9 mouse cellular contexts compared by ENCODE assay signal in genomic region chr4:129086078-129086477, GRCm38 (mm10). TPM values are rescaled to one million over a fixed set of nuclear protein-coding genes. Genes with fewer than 3 reads are reported as not detected.
DNase-seq lines count a peak whose midpoint lies in the region; ATAC-seq lines count a peak whose summit lies in the region.
"Had no signal": no experiment of that assay in that cellular context is flagged by ENCODE, and none has a peak within 500 bp of the region (broad histone marks: within the 10 kb centered on the region; RNA-seq: fewer than 3 reads in every experiment).

No protein-coding gene starts in this region.

- H3K9me3 ChIP-seq in midbrain, embryonic 10.5 days (replicated peaks): no peaks in the 10 kb centered on the region
- no peaks in the 10 kb centered on the region for H3K9me3 ChIP-seq in midbrain, embryonic 16.5 days (replicated peaks; ENCODE audit: control insufficient read depth, low read length, poor library complexity, severe bottlenecking)
- H3K9me3 ChIP-seq in embryonic facial prominence, embryonic 13.5 days: no peaks in the 10 kb centered on the region
- H3K9me3 ChIP-seq in hindbrain, embryonic 12.5 days (replicated peaks): no peaks in the 10 kb centered on the region
- no peaks in the 10 kb centered on the region for H3K9me3 ChIP-seq in midbrain, embryonic 11.5 days (ENCODE audit: control insufficient read depth, low read length)
- H3K9me3 ChIP-seq: megakaryocyte, embryonic 14.5 days had no signal

- ATAC-seq in midbrain, embryonic 16.5 days: no peak
- peak; percentile 59; the same call in 1 of the 2 replicates for ATAC-seq in embryonic facial prominence, embryonic 13.5 days (ENCODE audit: insufficient number of reproducible peaks, insufficient read depth, low FRiP score, low TSS enrichment, low read depth)
- 0 out of 2 replicates have a peak, but pooled peaks have one; percentile 29 for ATAC-seq in hindbrain, embryonic 12.5 days (ENCODE audit: low FRiP score)
- ATAC-seq in midbrain, embryonic 11.5 days (ENCODE audit: low FRiP score): 0 out of 2 replicates have a peak, but pooled peaks have one; percentile 24

- no peaks in the 10 kb centered on the region for H3K4me1 ChIP-seq in midbrain, embryonic 10.5 days
- H3K4me1 ChIP-seq in midbrain, embryonic 16.5 days (ENCODE audit: control insufficient read depth, insufficient read depth, low read length): no peaks in the 10 kb centered on the region
- H3K4me1 ChIP-seq in embryonic facial prominence, embryonic 13.5 days: no peaks in the 10 kb centered on the region
- H3K4me1 ChIP-seq in hindbrain, embryonic 12.5 days: no peaks in the 10 kb centered on the region
- H3K4me1 ChIP-seq in midbrain, embryonic 11.5 days (ENCODE audit: control insufficient read depth, insufficient read depth, low read length): no peaks in the 10 kb centered on the region

- H3K27ac ChIP-seq in midbrain, embryonic 10.5 days (replicated peaks): no peak overlapping the region
- H3K27ac ChIP-seq in midbrain, embryonic 16.5 days (ENCODE audit: low read length): no peak overlapping the region
- no peak overlapping the region for H3K27ac ChIP-seq in embryonic facial prominence, embryonic 13.5 days
- no peak overlapping the region for H3K27ac ChIP-seq in hindbrain, embryonic 12.5 days
- H3K27ac ChIP-seq in midbrain, embryonic 11.5 days (ENCODE audit: low read depth, low read length): no peak overlapping the region

- no peak overlapping the region for H3K9ac ChIP-seq in midbrain, embryonic 16.5 days (ENCODE audit: low read depth, low read length)
- no peak overlapping the region for H3K9ac ChIP-seq in embryonic facial prominence, embryonic 13.5 days
- H3K9ac ChIP-seq in hindbrain, embryonic 12.5 days: no peak overlapping the region
- H3K9ac ChIP-seq in midbrain, embryonic 11.5 days (ENCODE audit: low read length): no peak overlapping the region

- WGBS in midbrain, embryonic 10.5 days: 29% methylated on average over 8 of the region's 8 CpGs
- 27% methylated on average over 8 of the region's 8 CpGs for WGBS in midbrain, embryonic 16.5 days
- 26% methylated on average over 8 of the region's 8 CpGs for WGBS in embryonic facial prominence, embryonic 13.5 days
- 24% methylated on average over 8 of the region's 8 CpGs for WGBS in hindbrain, embryonic 12.5 days
- WGBS in midbrain, embryonic 11.5 days: 30% methylated on average over 8 of the region's 8 CpGs

- peak; percentile 61 for DNase-seq in midbrain, embryonic 10.5 days (ENCODE audit: low spot score)
- DNase-seq in adrenal gland, postnatal 36 days: peak; percentile 56 to 73
- peak; percentile 60 to 73 for DNase-seq in layer of hippocampus, postnatal 14 days (ENCODE audit: low spot score in 2 of 2)
- peak; percentile 99 for DNase-seq in midbrain, embryonic 11.5 days (ENCODE audit: low spot score, missing footprints)
- peak; percentile 43 to 58 for DNase-seq in spleen, postnatal 36 days (ENCODE audit: low spot score in 2 of 2)

- H3K4me3 ChIP-seq in midbrain, embryonic 10.5 days: no peak overlapping the region
- H3K4me3 ChIP-seq in midbrain, embryonic 16.5 days (ENCODE audit: low read depth, low read length): no peak overlapping the region
- no peak overlapping the region for H3K4me3 ChIP-seq in embryonic facial prominence, embryonic 13.5 days
- H3K4me3 ChIP-seq in hindbrain, embryonic 12.5 days: no peak overlapping the region
- no peak overlapping the region for H3K4me3 ChIP-seq in midbrain, embryonic 11.5 days (ENCODE audit: low read depth, low read length)
- H3K4me3 ChIP-seq: megakaryocyte, embryonic 14.5 days had no signal

- no peaks in the 10 kb centered on the region for H3K27me3 ChIP-seq in midbrain, embryonic 10.5 days (ENCODE audit: low read depth, poor library complexity, severe bottlenecking)
- H3K27me3 ChIP-seq in midbrain, embryonic 16.5 days (ENCODE audit: control insufficient read depth, insufficient read depth, low read depth, low read length): no peaks in the 10 kb centered on the region
- no peaks in the 10 kb centered on the region for H3K27me3 ChIP-seq in embryonic facial prominence, embryonic 13.5 days
- H3K27me3 ChIP-seq in hindbrain, embryonic 12.5 days: no peaks in the 10 kb centered on the region
- H3K27me3 ChIP-seq in midbrain, embryonic 11.5 days (ENCODE audit: control insufficient read depth, insufficient read depth, low read length): no peaks in the 10 kb centered on the region

- no peak overlapping the region for H3K4me2 ChIP-seq in midbrain, embryonic 16.5 days (ENCODE audit: low read length)
- no peak overlapping the region for H3K4me2 ChIP-seq in embryonic facial prominence, embryonic 13.5 days
- H3K4me2 ChIP-seq in hindbrain, embryonic 12.5 days (replicated peaks): no peak overlapping the region
- H3K4me2 ChIP-seq in midbrain, embryonic 11.5 days: no peak overlapping the region

- H3K36me3 ChIP-seq in midbrain, embryonic 10.5 days: peaks cover 36% of the 10 kb centered on the region
- H3K36me3 ChIP-seq in midbrain, embryonic 16.5 days (ENCODE audit: control insufficient read depth, insufficient read depth, low read length): peaks cover 17% of the 10 kb centered on the region; the same call in 1 of the 2 replicates
- H3K36me3 ChIP-seq in embryonic facial prominence, embryonic 13.5 days: peaks cover 27% of the 10 kb centered on the region
- peaks cover 16% of the 10 kb centered on the region for H3K36me3 ChIP-seq in hindbrain, embryonic 12.5 days
- H3K36me3 ChIP-seq in midbrain, embryonic 11.5 days (ENCODE audit: control insufficient read depth, insufficient read depth, low read length): no peaks in the 10 kb centered on the region

RNA-seq across cellular contexts. Expression of gene Tmem54, which starts 19.3 kb away (rescaled TPM):
- 1.0 and 2.1 TPM in 2 replicates for polyA plus RNA-seq in midbrain, embryonic 10.5 days (2016; fragmentation: Nextera tagmentation; extraction: Ambion mirVana)
- polyA plus RNA-seq in midbrain, embryonic 16.5 days (2015; fragmentation: Nextera tagmentation; extraction: Ambion mirVana): not detected in 2 replicates
- not detected for total RNA-seq in adrenal gland, postnatal 36 days (2021)
- 10.6 and 11.3 TPM in 2 replicates for polyA plus RNA-seq in embryonic facial prominence, embryonic 13.5 days (2015; fragmentation: Nextera tagmentation; extraction: Ambion mirVana)
- polyA plus RNA-seq in hindbrain, embryonic 12.5 days (2016; fragmentation: Nextera tagmentation; extraction: Ambion mirVana): 1.1 and 1.7 TPM in 2 replicates
- total RNA-seq in layer of hippocampus, postnatal 14 days (2021): not detected
- polyA plus RNA-seq in midbrain, embryonic 11.5 days (2014; fragmentation: Nextera tagmentation; extraction: Ambion mirVana): 0.20 and 0.43 TPM in 2 replicates

RNA-seq across cellular contexts. Expression of gene Rnf19b, which starts 28.0 kb away (rescaled TPM):
- polyA plus RNA-seq in midbrain, embryonic 10.5 days (2016; fragmentation: Nextera tagmentation; extraction: Ambion mirVana): 7.1 and 9.0 TPM in 2 replicates
- 31.4 and 37.5 TPM in 2 replicates for polyA plus RNA-seq in midbrain, embryonic 16.5 days (2015; fragmentation: Nextera tagmentation; extraction: Ambion mirVana)
- total RNA-seq in adrenal gland, postnatal 36 days (2021): 10 to 100 TPM; 41.1 to 45.6 TPM
- 9.1 and 9.5 TPM in 2 replicates for polyA plus RNA-seq in embryonic facial prominence, embryonic 13.5 days (2015; fragmentation: Nextera tagmentation; extraction: Ambion mirVana)
- 17.7 and 20.4 TPM in 2 replicates for polyA plus RNA-seq in hindbrain, embryonic 12.5 days (2016; fragmentation: Nextera tagmentation; extraction: Ambion mirVana)
- 10 to 100 TPM; 51.9 to 54.0 TPM for total RNA-seq in layer of hippocampus, postnatal 14 days (2021)
- polyA plus RNA-seq in midbrain, embryonic 11.5 days (2014; fragmentation: Nextera tagmentation; extraction: Ambion mirVana): 8.7 and 9.3 TPM in 2 replicates

RNA-seq across cellular contexts. Expression of gene Hpca, which starts 35.8 kb away (rescaled TPM):
- 1.4 and 2.4 TPM in 2 replicates for polyA plus RNA-seq in midbrain, embryonic 10.5 days (2016; fragmentation: Nextera tagmentation; extraction: Ambion mirVana)
- polyA plus RNA-seq in midbrain, embryonic 16.5 days (2015; fragmentation: Nextera tagmentation; extraction: Ambion mirVana): 85.5 and 130 TPM in 2 replicates
- 1 to 10 TPM; 1.2 to 1.3 TPM for total RNA-seq in adrenal gland, postnatal 36 days (2021)
- polyA plus RNA-seq in embryonic facial prominence, embryonic 13.5 days (2015; fragmentation: Nextera tagmentation; extraction: Ambion mirVana): 2.7 and 3.1 TPM in 2 replicates
- polyA plus RNA-seq in hindbrain, embryonic 12.5 days (2016; fragmentation: Nextera tagmentation; extraction: Ambion mirVana): 8.8 and 12.1 TPM in 2 replicates
- total RNA-seq in layer of hippocampus, postnatal 14 days (2021): 1,000 to 10,000 TPM; 1,833 to 1,912 TPM
- polyA plus RNA-seq in midbrain, embryonic 11.5 days (2014; fragmentation: Nextera tagmentation; extraction: Ambion mirVana): 2.0 and 2.3 TPM in 2 replicates

RNA-seq across cellular contexts. Expression of gene Fndc5, which starts 50.7 kb away (rescaled TPM):
- 0.50 and 0.78 TPM in 2 replicates for polyA plus RNA-seq in midbrain, embryonic 10.5 days (2016; fragmentation: Nextera tagmentation; extraction: Ambion mirVana)
- 5.9 and 6.2 TPM in 2 replicates for polyA plus RNA-seq in midbrain, embryonic 16.5 days (2015; fragmentation: Nextera tagmentation; extraction: Ambion mirVana)
- total RNA-seq in adrenal gland, postnatal 36 days (2021): 1 to 10 TPM; 2.2 to 7.2 TPM
- polyA plus RNA-seq in embryonic facial prominence, embryonic 13.5 days (2015; fragmentation: Nextera tagmentation; extraction: Ambion mirVana): 4.7 and 4.8 TPM in 2 replicates
- polyA plus RNA-seq in hindbrain, embryonic 12.5 days (2016; fragmentation: Nextera tagmentation; extraction: Ambion mirVana): 3.9 and 6.2 TPM in 2 replicates
- 10 to 100 TPM; 70.9 to 75.6 TPM for total RNA-seq in layer of hippocampus, postnatal 14 days (2021)
- 0.95 and 1.5 TPM in 2 replicates for polyA plus RNA-seq in midbrain, embryonic 11.5 days (2014; fragmentation: Nextera tagmentation; extraction: Ambion mirVana)
